Mouse (Mus musculus) ES-E14 (cell line): ENCODE measurements around the gene 1700020L24Rik. TPM values are rescaled to one million over a fixed set of nuclear protein-coding genes. Genes with fewer than 3 reads are reported as not detected.

Source experiments
- DNase-seq: peaks from one replicate; pipeline ENCODE4 v3.0.0-alpha.2; 2013; ENCODE audit warnings: low read depth, low spot score
- H3K27ac ChIP-seq: 2 replicates; pipeline ENCODE4 v1.5.1; 2012; ENCODE audit warnings: low read depth, mild to moderate bottlenecking, low read length, moderate library complexity, mixed read lengths; ENCODE audit not compliant: poor library complexity, insufficient read depth, severe bottlenecking
- H3K36me3 ChIP-seq: 2 replicates; pipeline ENCODE4 v1.6.1; 2012; ENCODE audit warnings: mild to moderate bottlenecking, low read length, moderate library complexity, mixed read lengths; ENCODE audit not compliant: control insufficient read depth, poor library complexity, insufficient read depth, severe bottlenecking
- H3K4me1 ChIP-seq, 2 experiments: fragments of 150-350 bp in 1 of 2; sonication (generic) in 1 of 2; 2 replicates each; pipeline ENCODE4 v1.6.1; 2012; ENCODE audit warnings: low read length in 2 of 2, mild to moderate bottlenecking in 1 of 2, mixed read lengths in 1 of 2; ENCODE audit not compliant: control insufficient read depth in 2 of 2, insufficient read depth in 2 of 2, poor library complexity in 1 of 2
- H3K4me3 ChIP-seq, 2 experiments: fragments of 150-350 bp in 1 of 2; sonication (generic) in 1 of 2; 2 replicates each; pipeline ENCODE4 v1.5.1; 2012; ENCODE audit warnings: low read length in 2 of 2, low read depth in 1 of 2, mild to moderate bottlenecking in 1 of 2, mixed read lengths in 1 of 2; ENCODE audit not compliant: insufficient read depth in 1 of 2, poor library complexity in 1 of 2, severe bottlenecking in 1 of 2
- H3K9ac ChIP-seq: 2 replicates; pipeline ENCODE4 v1.6.1; 2012; ENCODE audit warnings: low read depth, mild to moderate bottlenecking, low read length, mixed read lengths; ENCODE audit not compliant: poor library complexity, insufficient read depth, severe bottlenecking
- H3K9me3 ChIP-seq: fragments of 150-350 bp; sonication (generic); 2 replicates; pipeline ENCODE4 v1.6.1; 2012; ENCODE audit warnings: low read depth, mild to moderate bottlenecking, low read length; ENCODE audit not compliant: control insufficient read depth, insufficient read depth
- CHD2 ChIP-seq: IDR thresholded peaks from 2 replicates; pipeline ENCODE4 v1.6.1; 2014; ENCODE audit warnings: mild to moderate bottlenecking, low read depth, low read length, inconsistent platforms
- HCFC1 ChIP-seq: IDR thresholded peaks from 2 replicates; pipeline ENCODE4 v1.6.1; 2012; ENCODE audit warnings: low read length, inconsistent platforms, borderline replicate concordance; ENCODE audit not compliant: insufficient read depth
- MAFK ChIP-seq: IDR thresholded peaks from 2 replicates; pipeline ENCODE4 v1.6.1; 2014; ENCODE audit warnings: mild to moderate bottlenecking, low read depth, low read length, inconsistent platforms; ENCODE audit not compliant: insufficient read depth
- ZC3H11A ChIP-seq: IDR thresholded peaks from 2 replicates; pipeline ENCODE4 v1.6.1; 2012; ENCODE audit warnings: low read depth, mild to moderate bottlenecking, inconsistent platforms, low read length, borderline replicate concordance
- ZNF384 ChIP-seq: IDR thresholded peaks from 2 replicates; pipeline ENCODE4 v1.6.1; 2012; ENCODE audit warnings: low read depth, low read length, inconsistent platforms
- in situ Hi-C, 2 experiments: fragments of 600-800 bp; cut with MboI; formaldehyde crosslinking; loops; one replicate each; pipeline ENCODE4 v1.15.1; 2025; ENCODE audit warnings: low sequenced_read_pairs in 2 of 2, inconsistent platforms in 1 of 2; ENCODE audit not compliant: unreplicated experiment in 2 of 2
- total RNA-seq: library from RNA; depleted of rRNA; stranded (reverse); fragments of 300-350 nt; gene quantifications from 2 replicates; pipeline ENCODE4 v1.2.3, GENCODE M21; 2012

The 1700020L24Rik gene
- total RNA-seq, 1 experiment, result 0.36 TPM

DNA sequence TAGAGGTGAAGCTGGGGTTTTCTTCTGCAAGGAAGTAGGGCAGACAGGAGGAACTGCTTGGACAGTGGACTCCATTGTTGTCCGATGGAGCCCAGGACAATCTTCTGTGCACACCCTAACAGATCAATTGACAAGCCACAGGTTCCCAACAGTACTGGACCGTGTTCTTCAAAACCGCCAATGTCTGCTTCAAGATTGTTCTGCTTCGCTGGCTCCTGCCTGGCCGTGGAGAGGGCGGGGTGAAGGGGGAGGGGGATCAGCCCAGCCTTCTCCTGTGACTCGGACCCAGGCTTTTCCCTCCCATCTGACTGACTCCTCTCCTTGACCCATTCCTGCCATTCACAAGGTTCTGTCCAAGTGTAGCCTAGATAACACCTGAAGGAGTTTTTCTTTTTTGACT, 19.8 kb downstream of the 1700020L24Rik start:
- no peak overlapping the region for H3K27ac ChIP-seq

GRCm38 (mm10) chr11:83457912-83458601, 20.6 kb downstream of the 1700020L24Rik start:
- H3K9ac ChIP-seq, result no peak overlapping the region
- no peaks in the 10 kb centered on the region for H3K9me3 ChIP-seq
- no peak overlapping the region for H3K4me3 ChIP-seq
- no peak for TF ChIP-seq MAFK
- no peak for TF ChIP-seq ZC3H11A
- TF ChIP-seq CHD2, result no peak
- no peak for TF ChIP-seq ZNF384
- TF ChIP-seq HCFC1, result no peak
- no peak for DNase-seq
- no peak overlapping the region for H3K27ac ChIP-seq
- 0 out of 4 replicates have a peak, but pooled peaks cover 0 to 2% of the 10 kb centered on the region in 2 experiments for H3K4me1 ChIP-seq
- in situ Hi-C loops, result no loop called here
- H3K36me3 ChIP-seq, result no peaks in the 10 kb centered on the region

More for the DNA sequence above, 19.8 kb downstream of the 1700020L24Rik start:
- H3K36me3 ChIP-seq, result no peaks in the 10 kb centered on the region
- H3K4me1 ChIP-seq, result 0 out of 4 replicates have a peak, but pooled peaks cover 0 to 2% of the 10 kb centered on the region in 2 experiments
- no peak overlapping the region for H3K9ac ChIP-seq
- in situ Hi-C loops, result no loop called here
- H3K9me3 ChIP-seq, result no peaks in the 10 kb centered on the region
- no peak overlapping the region for H3K4me3 ChIP-seq
- no peak for DNase-seq
- TF ChIP-seq HCFC1, result no peak
- TF ChIP-seq ZC3H11A, result no peak
- no peak for TF ChIP-seq ZNF384
- TF ChIP-seq CHD2, result no peak
- no peak for TF ChIP-seq MAFK

- in situ Hi-C loops, result no loop called here
- H3K36me3 ChIP-seq, result no peaks in the 10 kb centered on the region
- no peak for DNase-seq
- TF ChIP-seq ZNF384, result no peak
- no peak for TF ChIP-seq MAFK
- no peak for TF ChIP-seq CHD2
- TF ChIP-seq HCFC1, result no peak
- TF ChIP-seq ZC3H11A, result no peak
- H3K27ac ChIP-seq, result no peak overlapping the region
- no peaks in the 10 kb centered on the region for H3K9me3 ChIP-seq
- no peaks in the 10 kb centered on the region for H3K4me1 ChIP-seq
- H3K4me3 ChIP-seq, result no peak overlapping the region
- H3K9ac ChIP-seq, result no peak overlapping the region
These were observed 24.1 kb downstream of the 1700020L24Rik start for GRCm38 (mm10) chr11:83461462-83462027.

- H3K27ac ChIP-seq, result no peak within 1 kb of the TSS
- in situ Hi-C loops, result no loop called here
- H3K9ac ChIP-seq, result peak within 1 kb of the TSS; percentile 67
- DNase-seq, result no peak
- H3K9me3 ChIP-seq, result no peaks in the 10 kb centered on the region; the same call in 1 of the 2 replicates
- peak within 1 kb of the TSS; percentile 72 to 84 for H3K4me3 ChIP-seq
- no peaks in the 10 kb centered on the region for H3K4me1 ChIP-seq
- TF ChIP-seq CHD2, result no peak
- TF ChIP-seq ZNF384, result no peak
- no peak for TF ChIP-seq HCFC1
- no peak for TF ChIP-seq MAFK
- TF ChIP-seq ZC3H11A, result no peak
- H3K36me3 ChIP-seq, result no peaks in the 10 kb centered on the region
These were observed 25.3 kb downstream of the 1700020L24Rik start, which contains the start of gene Mmp28 for GRCm38 (mm10) chr11:83462711-83463244. Gene Mmp28 (minus strand): TSS chr11:83463071.

DNA sequence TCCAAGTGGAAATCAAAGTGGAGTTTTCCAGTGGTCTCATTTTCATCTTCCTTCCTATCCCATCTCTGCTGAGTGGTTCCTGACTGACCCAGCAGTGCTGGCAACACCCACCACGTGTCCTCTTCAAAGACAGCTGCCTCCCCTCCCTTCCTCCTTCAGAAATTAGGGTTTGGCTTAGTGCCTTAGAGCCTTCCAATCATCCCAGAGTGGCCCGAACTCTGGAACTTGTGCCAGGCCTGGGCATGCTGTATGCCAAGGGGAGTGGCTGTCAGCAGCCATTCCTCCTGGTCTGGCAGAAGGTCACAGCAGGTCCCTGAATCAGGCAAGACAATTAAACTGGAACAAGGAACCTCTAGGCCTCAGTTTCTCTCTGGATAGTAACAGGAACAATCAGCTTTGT, 28.5 kb downstream of the 1700020L24Rik start:
- no peak for DNase-seq
- in situ Hi-C loops, result no loop called here
- no peaks in the 10 kb centered on the region for H3K36me3 ChIP-seq

More for the DNA sequence above, 28.5 kb downstream of the 1700020L24Rik start:
- peaks cover 12% of the 10 kb centered on the region for H3K9me3 ChIP-seq
- H3K4me3 ChIP-seq, result no peak overlapping the region
- TF ChIP-seq HCFC1 (no peak), CHD2 (no peak), ZNF384 (no peak), ZC3H11A (no peak), MAFK (no peak)
- H3K9ac ChIP-seq, result no peak overlapping the region
- no peak overlapping the region for H3K27ac ChIP-seq
- H3K4me1 ChIP-seq, result no peaks in the 10 kb centered on the region
